Mouse (Mus musculus): Measurements from ENCODE around the gene Ank3. TPM values are rescaled to one million over a fixed set of nuclear protein-coding genes. Genes with fewer than 3 reads are reported as not detected.

Gene Ank3
- polyA plus RNA-seq, 1 experiment = 9.3 TPM

DNA sequence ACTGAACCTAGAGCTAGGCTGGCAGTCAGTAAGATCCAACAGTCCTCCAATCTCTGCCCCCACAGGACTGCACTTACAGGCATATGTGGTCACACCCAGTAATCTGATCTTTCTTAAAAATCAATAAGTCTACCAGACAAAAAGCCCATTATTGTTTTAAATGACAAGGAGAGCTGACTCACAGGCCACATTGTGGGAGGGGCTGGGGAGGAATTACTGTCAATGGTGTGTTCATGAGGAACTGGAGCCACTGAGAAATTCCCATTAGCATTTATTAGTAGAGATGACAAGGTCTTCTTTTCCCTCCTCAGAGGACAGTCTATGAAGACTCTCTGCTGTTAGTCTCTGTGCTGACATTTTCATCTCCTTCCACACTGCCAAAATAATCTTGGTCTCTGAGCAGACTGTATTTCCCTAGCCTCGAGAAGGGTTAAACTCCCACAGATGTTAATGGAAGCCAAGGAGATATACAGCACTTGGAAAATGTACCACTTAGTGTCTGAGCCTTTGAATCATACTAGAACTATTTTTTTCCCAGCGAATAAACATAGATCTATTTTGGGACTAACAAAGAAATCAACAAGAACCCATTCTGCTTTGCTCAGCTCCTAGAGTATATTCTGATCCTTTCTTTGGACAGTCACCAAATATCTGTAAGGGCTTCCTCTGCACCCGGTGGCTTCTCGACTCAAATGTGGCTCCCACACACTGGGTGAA, 358.5 kb downstream of the Ank3 start:
- WGBS = 70% methylated on average over 4 of the region's 4 CpGs
- H3K4me3 ChIP-seq (replicated peaks; ENCODE audit: control insufficient read depth, low read depth, low read length) = no peak overlapping the region

DNA sequence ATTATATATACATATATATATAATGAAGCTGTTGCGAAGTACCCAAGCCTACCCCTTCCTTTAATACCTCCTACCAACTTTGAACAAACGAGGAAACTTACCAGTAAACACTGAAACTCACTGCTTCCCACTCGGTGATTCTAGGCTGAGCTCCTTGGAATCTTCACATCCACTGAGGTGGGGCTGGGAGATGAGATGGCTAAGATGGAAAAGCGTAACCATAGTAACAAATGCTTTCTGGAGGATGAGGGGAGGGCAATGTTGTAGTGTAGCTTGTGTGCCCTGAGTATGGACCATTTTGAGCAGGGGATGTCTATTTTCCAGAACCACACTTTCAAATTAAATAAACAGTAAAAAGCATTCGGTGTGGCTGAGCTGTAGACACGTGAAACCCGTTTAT, 364.4 kb downstream of the Ank3 start:
- H3K4me1 ChIP-seq (ENCODE audit: control insufficient read depth, insufficient read depth, low read length) = no peaks in the 10 kb centered on the region
- 75% methylated on average over 7 of the region's 7 CpGs for WGBS
- no peak overlapping the region for H3K4me3 ChIP-seq (replicated peaks; ENCODE audit: control insufficient read depth, low read depth, low read length)
- TF ChIP-seq POLR2A (IDR thresholded peaks at IDR 0.05; ENCODE audit: borderline replicate concordance, control insufficient read depth, low read depth, low read length) (no peak), CTCF (IDR thresholded peaks at IDR 0.05; ENCODE audit: control insufficient read depth, insufficient read depth, low read length) (no peak)
- no peak overlapping the region for H3K27ac ChIP-seq (ENCODE audit: control insufficient read depth, insufficient read depth, low read depth, low read length, poor library complexity)

More for the DNA sequence above, 358.5 kb downstream of the Ank3 start:
- no peak overlapping the region for H3K27ac ChIP-seq (ENCODE audit: control insufficient read depth, insufficient read depth, low read depth, low read length, poor library complexity)
- no peaks in the 10 kb centered on the region for H3K4me1 ChIP-seq (ENCODE audit: control insufficient read depth, insufficient read depth, low read length)
- TF ChIP-seq CTCF (IDR thresholded peaks at IDR 0.05; ENCODE audit: control insufficient read depth, insufficient read depth, low read length) (no peak), POLR2A (IDR thresholded peaks at IDR 0.05; ENCODE audit: borderline replicate concordance, control insufficient read depth, low read depth, low read length) (no peak)

DNA sequence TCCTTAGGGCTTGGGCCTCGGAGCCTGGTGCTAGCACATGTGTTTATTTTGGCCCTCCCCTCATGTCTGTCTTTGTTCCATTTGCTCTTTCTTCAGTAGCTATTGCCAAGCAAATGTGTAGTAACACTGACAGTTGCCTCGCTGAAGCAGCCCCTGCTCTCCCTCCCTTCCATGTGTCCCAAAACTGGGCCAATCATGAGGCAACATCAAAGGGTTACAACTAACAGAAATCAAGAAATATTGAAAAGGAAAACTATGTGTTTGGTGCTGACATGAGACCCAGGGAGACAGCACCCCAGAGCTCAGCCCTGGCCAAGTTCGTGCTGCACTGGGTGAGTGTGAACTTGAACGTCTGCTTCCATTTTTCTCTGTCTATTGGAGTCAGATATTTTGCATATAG, 365.8 kb downstream of the Ank3 start:
- WGBS = 67% methylated on average over 4 of the region's 4 CpGs
- Histone ChIP-seq H3K4me1 (ENCODE audit: control insufficient read depth, insufficient read depth, low read length) (no peaks in the 10 kb centered on the region), H3K4me3 (replicated peaks; ENCODE audit: control insufficient read depth, low read depth, low read length) (no peak overlapping the region), H3K27ac (ENCODE audit: control insufficient read depth, insufficient read depth, low read depth, low read length, poor library complexity) (no peak overlapping the region)
- TF ChIP-seq CTCF (IDR thresholded peaks at IDR 0.05; ENCODE audit: control insufficient read depth, insufficient read depth, low read length) = no peak
- no peak for TF ChIP-seq POLR2A (IDR thresholded peaks at IDR 0.05; ENCODE audit: borderline replicate concordance, control insufficient read depth, low read depth, low read length)

DNA sequence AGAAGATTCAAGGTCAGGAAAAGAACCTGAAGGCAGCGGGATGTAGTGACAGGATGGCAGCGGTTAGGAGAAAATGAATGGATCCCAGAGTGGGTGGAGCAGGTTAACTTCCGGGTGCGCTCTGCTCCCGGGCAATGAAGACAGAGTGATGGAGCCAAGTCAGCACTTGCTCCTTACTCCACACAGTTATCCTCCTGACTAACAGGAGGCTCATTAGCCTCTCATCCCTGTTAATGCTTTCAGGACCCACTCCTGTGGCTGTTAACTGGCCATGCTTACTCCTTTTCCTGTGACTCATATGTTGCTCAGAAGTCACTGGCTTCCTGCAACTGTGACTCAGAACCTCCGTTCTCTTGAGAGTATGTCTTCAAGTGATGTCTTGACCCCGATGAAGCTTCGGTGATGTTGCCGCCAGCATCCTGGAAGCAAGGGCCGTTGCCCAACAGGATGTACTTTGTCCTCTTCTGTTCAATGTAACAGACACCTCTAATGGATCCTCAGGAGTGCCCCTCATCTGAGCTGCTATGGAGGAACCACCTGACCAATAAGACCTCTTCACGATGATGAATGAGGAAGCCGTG, 378.6 kb downstream of the Ank3 start:
- WGBS = 56% methylated on average over 12 of the region's 12 CpGs
- Histone ChIP-seq H3K27ac (ENCODE audit: control insufficient read depth, insufficient read depth, low read depth, low read length, poor library complexity) (no peak overlapping the region), H3K4me1 (ENCODE audit: control insufficient read depth, insufficient read depth, low read length) (no peaks in the 10 kb centered on the region), H3K4me3 (replicated peaks; ENCODE audit: control insufficient read depth, low read depth, low read length) (no peak overlapping the region)
- TF ChIP-seq CTCF (IDR thresholded peaks at IDR 0.05; ENCODE audit: control insufficient read depth, insufficient read depth, low read length) (no peak), POLR2A (IDR thresholded peaks at IDR 0.05; ENCODE audit: borderline replicate concordance, control insufficient read depth, low read depth, low read length) (no peak)

DNA sequence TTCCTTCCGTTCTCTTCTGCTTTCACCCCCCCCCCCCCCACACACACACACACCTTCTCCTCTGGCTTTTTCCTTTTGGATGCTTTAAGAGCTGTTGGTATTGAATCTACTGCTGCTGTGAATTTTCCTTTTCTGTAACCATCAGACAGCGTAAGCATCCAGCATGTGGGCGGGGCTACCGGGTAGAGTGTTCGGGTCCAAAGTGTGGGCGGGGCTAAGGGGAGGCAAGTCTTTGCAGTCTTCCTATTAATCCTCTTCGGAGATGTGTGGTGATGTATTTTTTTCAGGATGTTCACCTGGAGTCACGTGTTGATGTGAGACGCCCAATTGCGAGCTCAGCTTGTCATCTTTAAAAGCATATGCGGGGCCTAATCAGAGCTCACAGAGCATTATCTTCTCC, 379.2 kb downstream of the Ank3 start:
- TF ChIP-seq POLR2A (IDR thresholded peaks at IDR 0.05; ENCODE audit: borderline replicate concordance, control insufficient read depth, low read depth, low read length) (no peak), CTCF (IDR thresholded peaks at IDR 0.05; ENCODE audit: control insufficient read depth, insufficient read depth, low read length) (no peak)
- Histone ChIP-seq H3K27ac (ENCODE audit: control insufficient read depth, insufficient read depth, low read depth, low read length, poor library complexity) (no peak overlapping the region), H3K4me1 (ENCODE audit: control insufficient read depth, insufficient read depth, low read length) (no peaks in the 10 kb centered on the region), H3K4me3 (replicated peaks; ENCODE audit: control insufficient read depth, low read depth, low read length) (no peak overlapping the region)
- WGBS = 79% methylated on average over 11 of the region's 11 CpGs

- Histone ChIP-seq H3K4me3 (replicated peaks; ENCODE audit: control insufficient read depth, low read depth, low read length) (no peak overlapping the region), H3K27ac (ENCODE audit: control insufficient read depth, insufficient read depth, low read depth, low read length, poor library complexity) (no peak overlapping the region), H3K4me1 (ENCODE audit: control insufficient read depth, insufficient read depth, low read length) (no peaks in the 10 kb centered on the region)
- no peak for TF ChIP-seq CTCF (IDR thresholded peaks at IDR 0.05; ENCODE audit: control insufficient read depth, insufficient read depth, low read length)
- TF ChIP-seq POLR2A (IDR thresholded peaks at IDR 0.05; ENCODE audit: borderline replicate concordance, control insufficient read depth, low read depth, low read length) = no peak
- WGBS = 58% methylated on average over 3 of the region's 3 CpGs
Measured at GRCm38 (mm10) chr10:69779246-69779645, 380.7 kb downstream of the Ank3 start.

GRCm38 (mm10) chr10:69781491-69781890, 382.9 kb downstream of the Ank3 start:
- WGBS = 11% methylated on average over 8 of the region's 8 CpGs
- H3K27ac ChIP-seq (ENCODE audit: control insufficient read depth, insufficient read depth, low read depth, low read length, poor library complexity) = no peak overlapping the region
- no peak overlapping the region for H3K4me3 ChIP-seq (replicated peaks; ENCODE audit: control insufficient read depth, low read depth, low read length)
- TF ChIP-seq POLR2A (IDR thresholded peaks at IDR 0.05; ENCODE audit: borderline replicate concordance, control insufficient read depth, low read depth, low read length) (no peak), CTCF (IDR thresholded peaks at IDR 0.05; ENCODE audit: control insufficient read depth, insufficient read depth, low read length) (peak; percentile 49)
- H3K4me1 ChIP-seq (ENCODE audit: control insufficient read depth, insufficient read depth, low read length) = no peaks in the 10 kb centered on the region

- no peaks in the 10 kb centered on the region for H3K4me1 ChIP-seq (ENCODE audit: control insufficient read depth, insufficient read depth, low read length)
- TF ChIP-seq CTCF (IDR thresholded peaks at IDR 0.05; ENCODE audit: control insufficient read depth, insufficient read depth, low read length) (no peak), POLR2A (IDR thresholded peaks at IDR 0.05; ENCODE audit: borderline replicate concordance, control insufficient read depth, low read depth, low read length) (no peak)
- 69% methylated on average over 7 of the region's 7 CpGs for WGBS
- no peak overlapping the region for H3K4me3 ChIP-seq (replicated peaks; ENCODE audit: control insufficient read depth, low read depth, low read length)
- H3K27ac ChIP-seq (ENCODE audit: control insufficient read depth, insufficient read depth, low read depth, low read length, poor library complexity) = no peak overlapping the region
Measured at GRCm38 (mm10) chr10:69785235-69785634, 386.7 kb downstream of the Ank3 start.
